Mouse (Mus musculus) heart, embryonic 14.5 days (tissue): ENCODE measurements around the gene Als2. TPM values are rescaled to one million over a fixed set of nuclear protein-coding genes. Genes with fewer than 3 reads are reported as not detected.

ENCODE experiments used
- ATAC-seq: fragments of 200-750 bp; cut with Nextera tagmentation; 2 replicates; pipeline ENCODE4 v1.8.0; 2017; ENCODE audit warnings: low read depth, moderate TSS enrichment; ENCODE audit not compliant: insufficient number of reproducible peaks, insufficient read depth, low FRiP score
- H3K27ac ChIP-seq, 2 experiments: fragments of 200-500 bp in 1 of 2; fragments of 300-500 bp in 1 of 2; sonication (generic) in 1 of 2; replicated peaks in 1 of 2; 2 replicates each; pipeline ENCODE4 v1.5.1; 2012 to 2014; ENCODE audit warnings: low read depth in 2 of 2, low read length in 2 of 2, control low read depth in 1 of 2, mild to moderate bottlenecking in 1 of 2, mixed read lengths in 1 of 2; ENCODE audit not compliant: control insufficient read depth in 1 of 2, insufficient read depth in 1 of 2
- H3K27me3 ChIP-seq: fragments of 300-500 bp; sonication (generic); 2 replicates; pipeline ENCODE4 v1.6.1; 2014; ENCODE audit warnings: mild to moderate bottlenecking, low read length, control low read depth; ENCODE audit not compliant: control insufficient read depth, insufficient read depth
- H3K36me3 ChIP-seq: fragments of 300-500 bp; sonication (generic); 2 replicates; pipeline ENCODE4 v1.6.1; 2014; ENCODE audit warnings: mild to moderate bottlenecking, control low read depth, low read length, mixed read lengths; ENCODE audit not compliant: control insufficient read depth, insufficient read depth
- H3K4me1 ChIP-seq, 2 experiments: fragments of 200-500 bp in 1 of 2; fragments of 300-500 bp in 1 of 2; sonication (generic) in 1 of 2; 2 replicates each; pipeline ENCODE4 v1.6.1; 2012 to 2014; ENCODE audit warnings: low read length in 2 of 2, control low read depth in 1 of 2, mixed read lengths in 1 of 2; ENCODE audit not compliant: control insufficient read depth in 2 of 2, insufficient read depth in 2 of 2
- H3K4me2 ChIP-seq: fragments of 300-500 bp; sonication (generic); 2 replicates; pipeline ENCODE4 v1.6.1; 2014; ENCODE audit warnings: mild to moderate bottlenecking, low read length
- H3K4me3 ChIP-seq, 2 experiments: fragments of 200-500 bp in 1 of 2; fragments of 300-500 bp in 1 of 2; sonication (generic) in 1 of 2; 2 replicates each; pipeline ENCODE4 v1.5.1; 2012 to 2014; ENCODE audit warnings: low read length in 2 of 2, mild to moderate bottlenecking in 2 of 2, control low read depth in 1 of 2, low read depth in 1 of 2, moderate library complexity in 1 of 2; ENCODE audit not compliant: control insufficient read depth in 1 of 2, insufficient read depth in 1 of 2
- H3K9ac ChIP-seq: fragments of 300-500 bp; sonication (generic); 2 replicates; pipeline ENCODE4 v1.6.1; 2014; ENCODE audit warnings: mild to moderate bottlenecking, low read length
- H3K9me3 ChIP-seq: fragments of 300-500 bp; sonication (generic); 2 replicates; pipeline ENCODE4 v1.6.1; 2016; ENCODE audit warnings: low read length, control low read depth; ENCODE audit not compliant: control insufficient read depth
- WGBS: fragments of 180-500 bp; shearing (Covaris S2); extraction: QIAGEN DNeasy Blood & Tissue Kit; methylation state at CpG from one replicate; pipeline ENCODE4 v1.1.7; 2014; 5-methylcytosine and 5-hydroxymethylcytosine counted together
- polyA plus RNA-seq: library from polyadenylated mRNA; unstranded; fragments of >200 nt; fragmentation: Nextera tagmentation; extraction: Ambion mirVana; gene quantifications from 2 replicates; pipeline ENCODE4 v1.2.1, GENCODE M21; 2014

Als2 gene
- polyA plus RNA-seq, 1 experiment from 2014 or later, result 8.6 TPM

- ATAC-seq, result no peak
- H3K9me3 ChIP-seq, result no peaks in the 10 kb centered on the region
- H3K36me3 ChIP-seq, result peaks cover 35% of the 10 kb centered on the region
- H3K27ac ChIP-seq, result no peak overlapping the region
- H3K4me3 ChIP-seq, result no peak overlapping the region
- no peak overlapping the region for H3K9ac ChIP-seq
- H3K4me1 ChIP-seq, result no peaks in the 10 kb centered on the region
- WGBS, result 81% methylated on average over 5 of the region's 5 CpGs
- no peaks in the 10 kb centered on the region for H3K27me3 ChIP-seq
- no peak overlapping the region for H3K4me2 ChIP-seq
These were observed 24.8 kb downstream of the Als2 start for GRCm38 (mm10) chr1:59212076-59212779.

GRCm38 (mm10) chr1:59211651-59212050, 25.4 kb downstream of the Als2 start:
- Histone ChIP-seq H3K27ac (no peak overlapping the region), H3K4me3 (no peak overlapping the region), H3K36me3 (peaks cover 35% of the 10 kb centered on the region), H3K4me2 (no peak overlapping the region), H3K9me3 (no peaks in the 10 kb centered on the region), H3K27me3 (no peaks in the 10 kb centered on the region), H3K9ac (no peak overlapping the region), H3K4me1 (no peaks in the 10 kb centered on the region)
- no peak for ATAC-seq
- 64% methylated on average over 4 of the region's 4 CpGs for WGBS

GRCm38 (mm10) chr1:59208331-59208730, 28.7 kb downstream of the Als2 start:
- Histone ChIP-seq H3K9ac (no peak overlapping the region), H3K9me3 (no peaks in the 10 kb centered on the region), H3K27me3 (no peaks in the 10 kb centered on the region), H3K27ac (no peak overlapping the region), H3K4me3 (no peak overlapping the region), H3K36me3 (peaks cover 34% of the 10 kb centered on the region), H3K4me1 (no peaks in the 10 kb centered on the region), H3K4me2 (no peak overlapping the region)
- no peak for ATAC-seq
- WGBS, result 65% methylated on average over 1 of the region's 1 CpGs

GRCm38 (mm10) chr1:59204489-59204888, 32.5 kb downstream of the Als2 start:
- no peak for ATAC-seq
- H3K4me1 ChIP-seq, result no peaks in the 10 kb centered on the region
- no peak overlapping the region for H3K9ac ChIP-seq
- H3K4me3 ChIP-seq, result no peak overlapping the region
- peaks cover 47% of the 10 kb centered on the region for H3K36me3 ChIP-seq
- H3K27ac ChIP-seq, result no peak overlapping the region
- 90% methylated on average over 1 of the region's 1 CpGs for WGBS
- no peaks in the 10 kb centered on the region for H3K9me3 ChIP-seq
- H3K4me2 ChIP-seq, result no peak overlapping the region
- H3K27me3 ChIP-seq, result no peaks in the 10 kb centered on the region

GRCm38 (mm10) chr1:59202367-59202766, 34.7 kb downstream of the Als2 start:
- Histone ChIP-seq H3K9me3 (no peaks in the 10 kb centered on the region), H3K4me2 (no peak overlapping the region), H3K36me3 (peaks cover 48% of the 10 kb centered on the region), H3K27me3 (no peaks in the 10 kb centered on the region), H3K4me1 (no peaks in the 10 kb centered on the region), H3K9ac (no peak overlapping the region), H3K4me3 (no peak overlapping the region), H3K27ac (no peak overlapping the region)
- ATAC-seq, result no peak
- WGBS, result 87% methylated on average over 10 of the region's 10 CpGs

- 77% methylated on average over 1 of the region's 1 CpGs for WGBS
- Histone ChIP-seq H3K4me3 (no peak overlapping the region), H3K27me3 (no peaks in the 10 kb centered on the region), H3K36me3 (peaks cover 48% of the 10 kb centered on the region), H3K4me1 (no peaks in the 10 kb centered on the region), H3K4me2 (no peak overlapping the region), H3K9ac (no peak overlapping the region), H3K27ac (no peak overlapping the region), H3K9me3 (no peaks in the 10 kb centered on the region)
- ATAC-seq, result no peak
These were observed 35.5 kb downstream of the Als2 start for GRCm38 (mm10) chr1:59201561-59201960.

GRCm38 (mm10) chr1:59200960-59201359, 36.1 kb downstream of the Als2 start:
- no peaks in the 10 kb centered on the region for H3K9me3 ChIP-seq
- H3K36me3 ChIP-seq, result peaks cover 54% of the 10 kb centered on the region
- H3K4me2 ChIP-seq, result no peak overlapping the region
- ATAC-seq, result no peak
- H3K27ac ChIP-seq, result no peak overlapping the region
- H3K9ac ChIP-seq, result no peak overlapping the region
- H3K4me3 ChIP-seq, result no peak overlapping the region
- WGBS, result 85% methylated on average over 5 of the region's 5 CpGs
- no peaks in the 10 kb centered on the region for H3K27me3 ChIP-seq
- no peaks in the 10 kb centered on the region for H3K4me1 ChIP-seq

GRCm38 (mm10) chr1:59194979-59195378, 42.1 kb downstream of the Als2 start:
- 45% methylated on average over 6 of the region's 6 CpGs for WGBS
- Histone ChIP-seq H3K4me1 (no peaks in the 10 kb centered on the region), H3K9me3 (no peaks in the 10 kb centered on the region), H3K4me2 (no peak overlapping the region), H3K4me3 (no peak overlapping the region), H3K27ac (no peak overlapping the region), H3K9ac (no peak overlapping the region), H3K36me3 (peaks cover 58% of the 10 kb centered on the region), H3K27me3 (no peaks in the 10 kb centered on the region)
- ATAC-seq, result no peak
